Mouse (Mus musculus) intestine, embryonic 16.5 days (tissue): ENCODE measurements around the gene Cmbl. TPM values are rescaled to one million over a fixed set of nuclear protein-coding genes. Genes with fewer than 3 reads are reported as not detected.

Source experiments
- ATAC-seq: fragments of 200-750 bp; cut with Nextera tagmentation; 2 replicates; pipeline ENCODE4 v1.8.0; 2017; ENCODE audit warnings: moderate TSS enrichment, moderate library complexity
- H3K27ac ChIP-seq: fragments of 300-500 bp; sonication (generic); 2 replicates; pipeline ENCODE4 v1.5.1; 2014; ENCODE audit warnings: mild to moderate bottlenecking, low read length
- H3K27me3 ChIP-seq: fragments of 300-500 bp; sonication (generic); replicated peaks from 2 replicates; pipeline ENCODE4 v1.6.1; 2014; ENCODE audit warnings: low read length, control low read depth, mixed read lengths; ENCODE audit not compliant: control insufficient read depth, insufficient read depth
- H3K36me3 ChIP-seq: fragments of 300-500 bp; sonication (generic); 2 replicates; pipeline ENCODE4 v1.6.1; 2014; ENCODE audit warnings: low read length, control low read depth; ENCODE audit not compliant: control insufficient read depth, insufficient read depth
- H3K4me1 ChIP-seq: fragments of 300-500 bp; sonication (generic); 2 replicates; pipeline ENCODE4 v1.6.1; 2014; ENCODE audit warnings: low read length, control low read depth, mixed read lengths; ENCODE audit not compliant: control insufficient read depth, insufficient read depth
- H3K4me2 ChIP-seq: fragments of 300-500 bp; sonication (generic); 2 replicates; pipeline ENCODE4 v1.6.1; 2014; ENCODE audit warnings: low read depth, low read length, control low read depth
- H3K4me3 ChIP-seq: fragments of 300-500 bp; sonication (generic); 2 replicates; pipeline ENCODE4 v1.5.1; 2014; ENCODE audit warnings: mild to moderate bottlenecking, low read length
- H3K9ac ChIP-seq: fragments of 300-500 bp; sonication (generic); 2 replicates; pipeline ENCODE4 v1.6.1; 2014; ENCODE audit warnings: low read depth, low read length
- H3K9me3 ChIP-seq: fragments of 300-500 bp; sonication (generic); 2 replicates; pipeline ENCODE4 v1.6.1; 2016; ENCODE audit warnings: low read length, control low read depth; ENCODE audit not compliant: control insufficient read depth
- WGBS: fragments of 180-500 bp; shearing (Covaris S2); extraction: QIAGEN DNeasy Blood & Tissue Kit; methylation state at CpG from one replicate; pipeline ENCODE4 v1.1.7; 2014; 5-methylcytosine and 5-hydroxymethylcytosine counted together
- polyA plus RNA-seq: library from polyadenylated mRNA; unstranded; fragments of >200 nt; fragmentation: Nextera tagmentation; extraction: Ambion mirVana; gene quantifications from 2 replicates; pipeline ENCODE4 v1.2.1, GENCODE M21; 2015

Gene Cmbl
- polyA plus RNA-seq, 1 experiment from 2014 or later: 60.9 TPM

- Histone ChIP-seq H3K4me2 (no peak overlapping the region), H3K27me3 (no peaks in the 10 kb centered on the region), H3K27ac (no peak overlapping the region), H3K4me3 (no peak overlapping the region), H3K4me1 (peaks cover 3% of the 10 kb centered on the region; the same call in 1 of the 2 replicates), H3K9ac (no peak overlapping the region), H3K9me3 (no peaks in the 10 kb centered on the region; the same call in 1 of the 2 replicates), H3K36me3 (no peaks in the 10 kb centered on the region)
- ATAC-seq: no peak
- WGBS: 76% methylated on average over 6 of the region's 6 CpGs
Observed at GRCm38 (mm10) chr15:31561390-31561789, 3.8 kb upstream of the Cmbl start.

GRCm38 (mm10) chr15:31561976-31562375, 3.2 kb upstream of the Cmbl start:
- H3K4me1 ChIP-seq: peaks cover 3% of the 10 kb centered on the region; the same call in 1 of the 2 replicates
- 94% methylated on average over 4 of the region's 4 CpGs for WGBS
- no peak overlapping the region for H3K9ac ChIP-seq
- no peak for ATAC-seq
- no peaks in the 10 kb centered on the region for H3K36me3 ChIP-seq
- no peaks in the 10 kb centered on the region; the same call in 1 of the 2 replicates for H3K9me3 ChIP-seq
- H3K27ac ChIP-seq: no peak overlapping the region
- H3K4me2 ChIP-seq: no peak overlapping the region
- H3K4me3 ChIP-seq: no peak overlapping the region
- H3K27me3 ChIP-seq: no peaks in the 10 kb centered on the region

- H3K4me3 ChIP-seq: no peak overlapping the region
- no peaks in the 10 kb centered on the region for H3K27me3 ChIP-seq
- peaks cover 3% of the 10 kb centered on the region; the same call in 1 of the 2 replicates for H3K4me1 ChIP-seq
- no peaks in the 10 kb centered on the region; the same call in 1 of the 2 replicates for H3K9me3 ChIP-seq
- no peak overlapping the region for H3K9ac ChIP-seq
- peak overlapping the region; percentile 68; the same call in 1 of the 2 replicates for H3K27ac ChIP-seq
- H3K4me2 ChIP-seq: no peak overlapping the region
- WGBS: 63% methylated on average over 8 of the region's 8 CpGs
- H3K36me3 ChIP-seq: no peaks in the 10 kb centered on the region
- ATAC-seq: no peak
Observed at GRCm38 (mm10) chr15:31562847-31563246, 2.3 kb upstream of the Cmbl start.

- Histone ChIP-seq H3K4me3 (no peak overlapping the region), H3K9me3 (no peaks in the 10 kb centered on the region; the same call in 1 of the 2 replicates), H3K27me3 (no peaks in the 10 kb centered on the region), H3K9ac (0 out of 2 replicates have a peak overlapping the region, but pooled peaks have one; percentile 3), H3K4me1 (peaks cover 11% of the 10 kb centered on the region), H3K36me3 (no peaks in the 10 kb centered on the region), H3K4me2 (peak overlapping the region; percentile 17), H3K27ac (peak overlapping the region; percentile 68)
- WGBS: 53% methylated on average over 19 of the region's 19 CpGs
- peak; percentile 54 for ATAC-seq
Observed at GRCm38 (mm10) chr15:31563577-31564546, 1.3 kb upstream of the Cmbl start.

GRCm38 (mm10) chr15:31565786-31566185, 597 bp downstream of the Cmbl start:
- H3K36me3 ChIP-seq: no peaks in the 10 kb centered on the region
- H3K4me2 ChIP-seq: no peak overlapping the region
- no peak overlapping the region for H3K9ac ChIP-seq
- H3K4me3 ChIP-seq: no peak overlapping the region
- no peak for ATAC-seq
- peaks cover 15% of the 10 kb centered on the region for H3K4me1 ChIP-seq
- WGBS: 66% methylated on average over 1 of the region's 1 CpGs
- no peaks in the 10 kb centered on the region for H3K27me3 ChIP-seq
- no peak overlapping the region for H3K27ac ChIP-seq
- no peaks in the 10 kb centered on the region; the same call in 1 of the 2 replicates for H3K9me3 ChIP-seq

- no peak overlapping the region for H3K4me3 ChIP-seq
- no peak for ATAC-seq
- no peak overlapping the region for H3K4me2 ChIP-seq
- H3K4me1 ChIP-seq: peaks cover 18% of the 10 kb centered on the region
- H3K9me3 ChIP-seq: no peaks in the 10 kb centered on the region
- no peak overlapping the region for H3K27ac ChIP-seq
- H3K27me3 ChIP-seq: no peaks in the 10 kb centered on the region
- WGBS: 73% methylated on average over 7 of the region's 7 CpGs
- H3K9ac ChIP-seq: no peak overlapping the region
- no peaks in the 10 kb centered on the region for H3K36me3 ChIP-seq
Observed at GRCm38 (mm10) chr15:31567431-31567830, 2.2 kb downstream of the Cmbl start.

- Histone ChIP-seq H3K4me2 (peak overlapping the region; percentile 51), H3K4me3 (peak overlapping the region; percentile 34)
- WGBS: 16% methylated on average over 12 of the region's 12 CpGs
Observed at GRCm38 (mm10) chr15:31568581-31568996, 3.4 kb downstream of the Cmbl start.

GRCm38 (mm10) chr15:31569325-31570022, 4.3 kb downstream of the Cmbl start:
- Histone ChIP-seq H3K27me3 (no peaks in the 10 kb centered on the region), H3K9ac (peak overlapping the region; percentile 15; the same call in 1 of the 2 replicates), H3K36me3 (no peaks in the 10 kb centered on the region), H3K4me3 (peak overlapping the region; percentile 7), H3K4me2 (peak overlapping the region; percentile 51), H3K4me1 (peaks cover 18% of the 10 kb centered on the region), H3K9me3 (no peaks in the 10 kb centered on the region), H3K27ac (peak overlapping the region; percentile 91)
- 45% methylated on average over 9 of the region's 9 CpGs for WGBS
- ATAC-seq: peak; percentile 88

More at GRCm38 (mm10) chr15:31568581-31568996, 3.4 kb downstream of the Cmbl start:
- Histone ChIP-seq H3K36me3 (no peaks in the 10 kb centered on the region), H3K9ac (peak overlapping the region; percentile 60), H3K27me3 (no peaks in the 10 kb centered on the region), H3K4me1 (peaks cover 18% of the 10 kb centered on the region), H3K27ac (peak overlapping the region; percentile 91), H3K9me3 (no peaks in the 10 kb centered on the region)
- ATAC-seq: peak; percentile 62

GRCm38 (mm10) chr15:31570959-31571358, 5.8 kb downstream of the Cmbl start:
- WGBS: 92% methylated on average over 8 of the region's 8 CpGs
- H3K4me2 ChIP-seq: no peak overlapping the region
- peak overlapping the region; percentile 91 for H3K27ac ChIP-seq
- no peaks in the 10 kb centered on the region for H3K9me3 ChIP-seq
- no peaks in the 10 kb centered on the region for H3K27me3 ChIP-seq
- H3K4me1 ChIP-seq: peaks cover 16% of the 10 kb centered on the region
- H3K36me3 ChIP-seq: no peaks in the 10 kb centered on the region
- no peak for ATAC-seq
- no peak overlapping the region for H3K4me3 ChIP-seq
- H3K9ac ChIP-seq: no peak overlapping the region
